Mouse (Mus musculus): Measurements from ENCODE around the gene Vinac1.

DNA sequence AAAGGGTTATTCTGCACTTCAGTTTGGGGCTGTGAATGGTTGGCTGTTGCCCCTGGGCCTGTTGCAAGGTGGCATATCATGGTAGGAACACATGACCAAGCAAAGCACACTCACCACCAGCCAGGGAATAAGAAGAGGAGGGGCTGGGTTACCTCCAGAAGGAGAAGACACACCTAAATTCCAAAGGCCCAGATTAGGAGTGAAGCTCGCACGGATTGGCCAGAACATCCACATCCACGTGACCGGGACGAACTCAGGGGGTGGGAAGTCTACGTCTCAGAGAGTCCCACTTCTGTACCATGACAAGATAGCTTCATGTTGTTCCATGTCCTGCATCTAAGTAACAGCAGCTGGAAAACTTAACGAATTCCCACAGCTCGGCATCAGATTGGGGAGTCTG is 9.3 kb upstream of the Vinac1 start:
- TF ChIP-seq CTCF (IDR thresholded peaks at IDR 0.05; ENCODE audit: borderline replicate concordance, insufficient read depth, low read depth, low read length), result no peak
- no peak for TF ChIP-seq POLR2A (IDR thresholded peaks at IDR 0.05; ENCODE audit: borderline replicate concordance, insufficient read depth, low read length)

Measured in cerebellum, adult 2 months (tissue).